Mouse (Mus musculus) thymus, adult 18-20 months (tissue): ENCODE measurements around the gene Best2.

Experiments used
- DNase-seq, 2 experiments: peaks; one replicate each; pipeline ENCODE4 v3.0.0; 2022; ENCODE audit warnings: mixed read lengths in 2 of 2

The Best2 gene

GRCm38 (mm10) chr8:84966603-84967002, 47.7 kb downstream of the Best2 start:
- DNase-seq = peak in 1 of 2 experiments; percentile 31

DNA sequence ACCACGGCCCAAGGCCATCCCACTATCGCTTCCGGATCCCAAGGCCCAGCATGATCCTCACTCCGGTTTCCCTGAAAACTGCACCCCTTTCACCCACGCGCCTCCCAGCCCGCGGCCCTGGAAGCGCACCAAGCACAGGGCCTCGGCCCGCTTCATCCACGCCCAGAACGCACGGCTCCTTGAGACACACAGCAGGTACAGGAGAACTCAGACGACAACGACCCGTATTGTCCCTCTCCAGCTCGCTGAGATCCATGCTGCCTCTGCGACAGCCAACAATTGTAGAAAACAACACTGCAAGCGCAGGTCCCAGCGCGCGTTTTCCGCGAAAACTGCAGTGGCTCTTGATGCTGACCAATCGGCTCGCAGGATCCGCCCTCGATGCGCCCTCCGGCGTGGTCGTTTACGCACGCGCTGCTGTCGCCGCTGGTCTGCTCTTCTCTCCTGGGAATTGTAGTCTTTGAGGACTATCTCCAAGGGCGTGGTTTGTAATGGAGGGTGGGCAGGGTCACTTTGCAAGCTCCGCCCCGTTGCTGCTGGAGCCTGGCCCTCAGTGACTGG, 48.5 kb downstream of the Best2 start:
- DNase-seq = peak; percentile 81 to 87

- DNase-seq = no peak
Observed at GRCm38 (mm10) chr8:84963952-84964351, 50.4 kb downstream of the Best2 start.

- DNase-seq = no peak
Observed at GRCm38 (mm10) chr8:84959811-84960210, 54.5 kb downstream of the Best2 start.
